In genomic region chr5:113591166-113591565, GRCm38 (mm10) we compare ENCODE assay signal across 10 mouse cellular contexts. TPM values are rescaled to one million over a fixed set of nuclear protein-coding genes. Genes with fewer than 3 reads are reported as not detected.
A peak's percentile ranks its signal among the peaks of the same experiment; 100 is the strongest.
DNase-seq lines count a peak whose midpoint lies in the region; ATAC-seq and TF ChIP-seq lines count a peak whose summit lies in the region.
"Had no signal": no experiment of that assay in that cellular context is flagged by ENCODE, and none has a peak within 500 bp of the region (broad histone marks: within the 10 kb centered on the region; RNA-seq: fewer than 3 reads in every experiment).

No protein-coding gene starts in this region.

- peak overlapping the region; percentile 93 for H3K27ac ChIP-seq in left cerebral cortex, adult 2 months
- H3K27ac ChIP-seq in forebrain, embryonic 11.5 days (ENCODE audit: low read depth, low read length): peak overlapping the region; percentile 48
- H3K27ac ChIP-seq in hindbrain, postnatal 0 days: peak overlapping the region; percentile 76
- H3K27ac ChIP-seq in neural tube, embryonic 14.5 days (ENCODE audit: low read depth, low read length): peak overlapping the region; percentile 67
- H3K27ac ChIP-seq in thymus, adult 2 months (ENCODE audit: control insufficient read depth, insufficient read depth, low read length): no peak overlapping the region
- H3K27ac ChIP-seq: heart, adult 2 months; liver, embryonic 12.5 days had no signal

- WGBS in forebrain, embryonic 11.5 days: 10% methylated on average over 3 of the region's 3 CpGs
- WGBS in hindbrain, postnatal 0 days: 13% methylated on average over 3 of the region's 3 CpGs
- 9% methylated on average over 3 of the region's 3 CpGs for WGBS in neural tube, embryonic 14.5 days
- 67% methylated on average over 3 of the region's 3 CpGs for WGBS in thymus, adult 2 months

- no peak for TF ChIP-seq CTCF in left cerebral cortex, adult 2 months (IDR thresholded peaks at IDR 0.05)
- TF ChIP-seq CTCF in hindbrain, postnatal 0 days (IDR thresholded peaks at IDR 0.05; ENCODE audit: low read depth): no peak
- TF ChIP-seq CTCF in thymus, adult 2 months (IDR thresholded peaks at IDR 0.05; ENCODE audit: borderline replicate concordance, control insufficient read depth, extremely low read depth, insufficient read depth, low read length, poor library complexity): no peak

- no peak for TF ChIP-seq POLR2A in thymus, adult 2 months (IDR thresholded peaks at IDR 0.05; ENCODE audit: control insufficient read depth, extremely low read depth, insufficient read depth, low read length, poor library complexity)

- H3K9ac ChIP-seq in forebrain, embryonic 11.5 days (ENCODE audit: low read length): no peak overlapping the region
- H3K9ac ChIP-seq in hindbrain, postnatal 0 days (replicated peaks; ENCODE audit: low read length): 0 out of 2 replicates have a peak overlapping the region, but pooled peaks have one; percentile 9
- H3K9ac ChIP-seq in neural tube, embryonic 14.5 days (replicated peaks; ENCODE audit: low read depth, low read length): peak overlapping the region; percentile 25; the same call in 1 of the 2 replicates
- H3K9ac ChIP-seq: liver, embryonic 12.5 days had no signal

- DNase-seq in left cerebral cortex, adult 2 months (ENCODE audit: extremely low spot score in 1 of 2, low spot score in 2 of 2): no peak
- DNase-seq in left cerebral cortex, adult 8-10 months (ENCODE audit: low spot score in 2 of 2): no peak
- DNase-seq in forebrain, embryonic 11.5 days (ENCODE audit: low spot score): no peak
- no peak for DNase-seq in hindbrain, postnatal 0 days (ENCODE audit: low spot score)
- DNase-seq in thymus, adult 2 months: no peak
- no peak for DNase-seq in kidney, adult 11 months
- no peak for DNase-seq in heart, adult 18-20 months
- DNase-seq: heart, adult 2 months had no signal

- no peak overlapping the region for H3K4me3 ChIP-seq in left cerebral cortex, adult 2 months
- no peak overlapping the region for H3K4me3 ChIP-seq in forebrain, embryonic 11.5 days (ENCODE audit: low read depth, low read length)
- H3K4me3 ChIP-seq in hindbrain, postnatal 0 days (ENCODE audit: low read length): no peak overlapping the region
- H3K4me3 ChIP-seq in neural tube, embryonic 14.5 days (ENCODE audit: low read depth, low read length): no peak overlapping the region
- no peak overlapping the region for H3K4me3 ChIP-seq in thymus, adult 2 months (ENCODE audit: control insufficient read depth, insufficient read depth, low read length)
- H3K4me3 ChIP-seq: heart, adult 2 months; liver, embryonic 12.5 days had no signal

- no peaks in the 10 kb centered on the region for H3K9me3 ChIP-seq in forebrain, embryonic 11.5 days (ENCODE audit: control insufficient read depth, low read length)
- H3K9me3 ChIP-seq in hindbrain, postnatal 0 days (ENCODE audit: low read length): no peaks in the 10 kb centered on the region
- no peaks in the 10 kb centered on the region for H3K9me3 ChIP-seq in neural tube, embryonic 14.5 days (ENCODE audit: control insufficient read depth, low read length)
- H3K9me3 ChIP-seq: liver, embryonic 12.5 days had no signal

- H3K4me2 ChIP-seq in forebrain, embryonic 11.5 days (ENCODE audit: low read depth, low read length, severe bottlenecking): no peak overlapping the region
- no peak overlapping the region for H3K4me2 ChIP-seq in hindbrain, postnatal 0 days (ENCODE audit: low read depth, low read length)
- H3K4me2 ChIP-seq in neural tube, embryonic 14.5 days (ENCODE audit: low read depth, low read length): no peak overlapping the region
- H3K4me2 ChIP-seq: liver, embryonic 12.5 days had no signal

- intact Hi-C loops in left cerebral cortex, adult 2 months (cut with DNase I): loop anchor here (2.0 to 5.0 kb wide), 3 partner anchors 50 to 99 kb away; partner anchors contain the start of gene Wscd2

- peaks cover 5% of the 10 kb centered on the region; the same call in 1 of the 2 replicates for H3K4me1 ChIP-seq in forebrain, embryonic 11.5 days (replicated peaks; ENCODE audit: control insufficient read depth, insufficient read depth, low read length)
- peaks cover 18% of the 10 kb centered on the region for H3K4me1 ChIP-seq in hindbrain, postnatal 0 days (ENCODE audit: insufficient read depth, low read length)
- peaks cover 25% of the 10 kb centered on the region for H3K4me1 ChIP-seq in neural tube, embryonic 14.5 days (ENCODE audit: control insufficient read depth, insufficient read depth, low read length)
- H3K4me1 ChIP-seq in thymus, adult 2 months (replicated peaks; ENCODE audit: control insufficient read depth, insufficient read depth, low read length): no peaks in the 10 kb centered on the region
- H3K4me1 ChIP-seq: liver, embryonic 12.5 days had no signal

- no peaks in the 10 kb centered on the region for H3K36me3 ChIP-seq in forebrain, embryonic 11.5 days (ENCODE audit: control insufficient read depth, insufficient read depth, low read length)
- H3K36me3 ChIP-seq in hindbrain, postnatal 0 days (ENCODE audit: insufficient read depth, low read length): no peaks in the 10 kb centered on the region
- no peaks in the 10 kb centered on the region for H3K36me3 ChIP-seq in neural tube, embryonic 14.5 days (ENCODE audit: control insufficient read depth, insufficient read depth, low read length)
- no peaks in the 10 kb centered on the region for H3K36me3 ChIP-seq in thymus, adult 2 months (ENCODE audit: control insufficient read depth, insufficient read depth, low read length)
- H3K36me3 ChIP-seq: liver, embryonic 12.5 days had no signal

- H3K27me3 ChIP-seq in forebrain, embryonic 11.5 days (ENCODE audit: control insufficient read depth, insufficient read depth, low read length): no peaks in the 10 kb centered on the region
- no peaks in the 10 kb centered on the region for H3K27me3 ChIP-seq in hindbrain, postnatal 0 days (ENCODE audit: insufficient read depth, low read length)
- H3K27me3 ChIP-seq in neural tube, embryonic 14.5 days (ENCODE audit: control insufficient read depth, insufficient read depth, low read length): no peaks in the 10 kb centered on the region
- H3K27me3 ChIP-seq in thymus, adult 2 months (ENCODE audit: control insufficient read depth, insufficient read depth, low read length): no peaks in the 10 kb centered on the region

- no peak for ATAC-seq in forebrain, embryonic 11.5 days (replicated peaks; ENCODE audit: low FRiP score)
- no peak for ATAC-seq in hindbrain, postnatal 0 days
- ATAC-seq in neural tube, embryonic 14.5 days (ENCODE audit: low read depth): no peak
- ATAC-seq: liver, embryonic 12.5 days had no signal

RNA-seq across cellular contexts. Expression of gene Cmklr1, which starts 59.1 kb away (rescaled TPM):
- total RNA-seq in left cerebral cortex, adult 2 months (2021): 1 to 10 TPM; 2.9 to 4.7 TPM
- 10 to 100 TPM in 1 of 4 experiments, 1 to 10 TPM in 3; 3.5 to 10.9 (median 7.1) TPM for total RNA-seq in left cerebral cortex, adult 8-10 months (2022)
- polyA plus RNA-seq in forebrain, embryonic 11.5 days (2014; fragmentation: Nextera tagmentation; extraction: Ambion mirVana): 0.89 and 1.1 TPM in 2 replicates
- total RNA-seq in hindbrain, postnatal 0 days (2014; rRNA removed): 4.8 and 9.7 TPM in 2 replicates
- polyA plus RNA-seq in hindbrain, postnatal 0 days (2015; fragmentation: Nextera tagmentation; extraction: Ambion mirVana): 0.91 and 1.6 TPM in 2 replicates
- 0.80 and 2.2 TPM in 2 replicates for polyA plus RNA-seq in neural tube, embryonic 14.5 days (2014; fragmentation: Nextera tagmentation; extraction: Ambion mirVana)
- 28.8 and 32.6 TPM in 2 replicates for polyA plus RNA-seq in thymus, adult 2 months (2012; rRNA removed)
- 10 to 100 TPM; 21.3 to 22.3 TPM for total RNA-seq in heart, adult 18-20 months (2021)
